Mouse (Mus musculus): ENCODE measurements around the gene Gm20767. TPM values are rescaled to one million over a fixed set of nuclear protein-coding genes. Genes with fewer than 3 reads are reported as not detected.
"Not testable (repeated sequence)": the region's sequence is repeated elsewhere in the genome, so short reads cannot be mapped to it uniquely, and the experiment has no call there.

The Gm20767 gene
- not detected in 2 replicates for polyA plus RNA-seq (2012; rRNA removed)

DNA sequence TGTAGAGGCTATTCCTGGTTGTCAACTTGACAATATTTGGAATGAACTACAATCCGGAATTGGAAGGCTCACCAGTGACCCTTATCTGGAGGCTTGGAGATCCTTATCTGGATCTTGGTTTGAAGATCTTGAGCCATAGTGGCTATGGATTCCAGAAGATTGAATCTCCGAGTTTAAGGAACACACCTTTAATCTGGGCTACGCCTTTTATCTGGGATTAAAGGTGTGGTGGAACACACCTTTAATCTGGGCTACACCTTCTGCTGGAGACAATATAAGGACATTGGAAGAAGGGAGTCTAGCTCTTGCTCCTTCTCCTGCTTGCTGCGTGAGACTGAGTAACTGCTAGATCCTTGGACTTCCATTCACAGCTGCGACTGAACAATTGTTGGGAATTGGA lies at the start of gene Gm20767:
Gm20767 (plus strand) TSS at position 301 of the 400 bp plus-strand sequence.
- not testable (repeated sequence) for H3K4me1 ChIP-seq (ENCODE audit: control insufficient read depth, insufficient read depth, insufficient read length, low read length); H3K4me3 ChIP-seq (ENCODE audit: low read depth, low read length); H3K27me3 ChIP-seq (ENCODE audit: control insufficient read depth, insufficient read depth, low read length); H3K36me3 ChIP-seq (ENCODE audit: control insufficient read depth, insufficient read depth, low read length); H3K27ac ChIP-seq (ENCODE audit: insufficient read depth, low read depth, low read length)
- WGBS: 100% methylated on average over 2 of the region's 5 CpGs

- not testable (repeated sequence) for H3K36me3 ChIP-seq (ENCODE audit: control insufficient read depth, insufficient read depth, low read length); H3K4me3 ChIP-seq (ENCODE audit: low read depth, low read length); H3K27me3 ChIP-seq (ENCODE audit: control insufficient read depth, insufficient read depth, low read length); H3K27ac ChIP-seq (ENCODE audit: insufficient read depth, low read depth, low read length); H3K4me1 ChIP-seq (ENCODE audit: control insufficient read depth, insufficient read depth, insufficient read length, low read length)
- WGBS: no CpG with 5 or more reads among the region's 13 CpGs
These were observed 47.1 kb upstream of the Gm20767 start for GRCm38 (mm10) chr13:120092950-120093349.

DNA sequence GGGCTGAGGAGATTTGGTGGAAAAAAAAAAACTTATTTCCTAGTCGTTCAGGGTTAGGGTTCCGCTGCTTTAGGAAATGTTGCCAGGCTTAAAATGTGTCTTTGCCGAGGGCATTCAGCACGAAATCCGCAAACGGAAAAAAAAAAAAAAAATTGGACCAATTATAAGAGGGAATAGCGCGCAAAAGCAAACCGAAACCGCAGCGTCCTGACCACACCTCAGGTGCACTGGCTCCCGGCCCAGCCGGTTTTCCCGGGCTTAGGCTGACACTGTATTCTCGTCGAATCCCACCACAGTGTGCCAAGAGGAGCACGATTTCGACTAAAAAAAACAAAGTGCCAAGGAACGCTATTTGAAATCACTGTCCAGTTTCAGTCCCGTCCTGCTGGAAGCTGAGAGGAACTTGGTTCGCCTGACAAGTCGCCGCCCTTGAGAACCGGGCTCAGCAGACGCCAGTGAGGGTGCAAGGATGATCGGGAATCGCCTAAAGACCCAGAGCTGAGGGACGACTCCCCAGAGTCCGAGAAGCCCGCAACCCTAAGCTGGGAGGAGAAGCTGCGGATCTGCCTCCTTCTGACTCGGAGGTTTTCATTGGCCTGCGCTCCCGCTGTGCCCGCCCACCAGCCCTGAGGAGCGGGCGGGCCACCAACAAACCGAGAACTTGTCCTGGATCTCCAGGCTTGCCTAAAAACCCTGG lies 43.7 kb upstream of the Gm20767 start:
- H3K36me3 ChIP-seq (ENCODE audit: control insufficient read depth, insufficient read depth, low read length); H3K4me1 ChIP-seq (ENCODE audit: control insufficient read depth, insufficient read depth, insufficient read length, low read length); H3K27me3 ChIP-seq (ENCODE audit: control insufficient read depth, insufficient read depth, low read length); H3K27ac ChIP-seq (ENCODE audit: insufficient read depth, low read depth, low read length): not testable (repeated sequence)
- WGBS: 1% methylated on average over 26 of the region's 38 CpGs
- peak overlapping the region; percentile 31 for H3K4me3 ChIP-seq (ENCODE audit: low read depth, low read length)

- not testable (repeated sequence) for H3K36me3 ChIP-seq (ENCODE audit: control insufficient read depth, insufficient read depth, low read length); H3K4me1 ChIP-seq (ENCODE audit: control insufficient read depth, insufficient read depth, insufficient read length, low read length); H3K27ac ChIP-seq (ENCODE audit: insufficient read depth, low read depth, low read length); H3K27me3 ChIP-seq (ENCODE audit: control insufficient read depth, insufficient read depth, low read length)
- H3K4me3 ChIP-seq (ENCODE audit: low read depth, low read length): peak overlapping the region; percentile 31; the same call in 1 of the 2 replicates
- WGBS: 2% methylated on average over 8 of the region's 13 CpGs
These were observed 43.1 kb upstream of the Gm20767 start for GRCm38 (mm10) chr13:120096938-120097256.

DNA sequence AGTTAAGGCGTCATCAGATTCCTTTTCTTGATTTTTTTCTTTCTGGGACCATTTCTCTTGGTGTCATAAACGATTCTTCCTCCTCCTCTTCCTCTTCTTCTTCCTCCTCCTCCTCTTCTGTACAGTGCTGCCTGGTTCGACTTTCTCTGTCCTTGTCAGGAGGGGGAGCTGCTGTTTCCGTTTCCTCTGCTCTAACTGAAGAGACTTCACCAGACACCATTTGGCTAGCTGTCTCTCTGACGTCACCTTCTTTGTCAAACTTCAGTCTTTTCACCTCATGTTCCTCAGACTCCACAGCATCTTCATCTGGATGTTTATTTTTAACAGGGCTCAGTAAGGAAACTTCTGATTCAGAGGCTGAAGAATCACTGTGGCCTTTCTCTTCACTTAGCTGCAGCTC lies 40.7 kb upstream of the Gm20767 start:
- no CpG with 5 or more reads among the region's 5 CpGs for WGBS
- H3K4me3 ChIP-seq (ENCODE audit: low read depth, low read length); H3K4me1 ChIP-seq (ENCODE audit: control insufficient read depth, insufficient read depth, insufficient read length, low read length); H3K27me3 ChIP-seq (ENCODE audit: control insufficient read depth, insufficient read depth, low read length); H3K36me3 ChIP-seq (ENCODE audit: control insufficient read depth, insufficient read depth, low read length); H3K27ac ChIP-seq (ENCODE audit: insufficient read depth, low read depth, low read length): not testable (repeated sequence)

DNA sequence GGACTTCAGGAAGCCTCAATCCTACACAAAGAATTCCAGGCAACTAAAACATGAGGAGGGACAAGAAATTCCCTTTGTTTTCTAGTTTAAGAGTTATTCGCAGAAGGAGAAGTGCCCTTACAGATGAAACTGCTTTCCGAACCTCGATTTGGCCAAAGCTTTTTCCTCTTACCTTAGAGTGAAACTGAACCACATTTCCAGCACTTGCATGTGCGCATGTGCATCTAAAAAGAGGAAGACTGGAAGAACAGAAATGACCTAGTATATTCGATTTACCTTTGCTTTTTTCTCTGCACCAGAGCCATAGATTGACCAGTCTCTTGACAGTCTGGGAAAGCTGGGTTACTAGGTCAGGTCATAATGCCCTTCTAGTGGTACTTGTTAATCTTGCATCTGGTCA lies 33.5 kb upstream of the Gm20767 start:
- WGBS: no CpG with 5 or more reads among the region's 5 CpGs
- H3K36me3 ChIP-seq (ENCODE audit: control insufficient read depth, insufficient read depth, low read length); H3K4me3 ChIP-seq (ENCODE audit: low read depth, low read length); H3K27me3 ChIP-seq (ENCODE audit: control insufficient read depth, insufficient read depth, low read length); H3K27ac ChIP-seq (ENCODE audit: insufficient read depth, low read depth, low read length); H3K4me1 ChIP-seq (ENCODE audit: control insufficient read depth, insufficient read depth, insufficient read length, low read length): not testable (repeated sequence)

GRCm38 (mm10) chr13:120107000-120107399 lies 33.0 kb upstream of the Gm20767 start:
- not testable (repeated sequence) for H3K27me3 ChIP-seq (ENCODE audit: control insufficient read depth, insufficient read depth, low read length); H3K27ac ChIP-seq (ENCODE audit: insufficient read depth, low read depth, low read length); H3K36me3 ChIP-seq (ENCODE audit: control insufficient read depth, insufficient read depth, low read length); H3K4me1 ChIP-seq (ENCODE audit: control insufficient read depth, insufficient read depth, insufficient read length, low read length); H3K4me3 ChIP-seq (ENCODE audit: low read depth, low read length)
- 57% methylated on average over 2 of the region's 2 CpGs for WGBS

DNA sequence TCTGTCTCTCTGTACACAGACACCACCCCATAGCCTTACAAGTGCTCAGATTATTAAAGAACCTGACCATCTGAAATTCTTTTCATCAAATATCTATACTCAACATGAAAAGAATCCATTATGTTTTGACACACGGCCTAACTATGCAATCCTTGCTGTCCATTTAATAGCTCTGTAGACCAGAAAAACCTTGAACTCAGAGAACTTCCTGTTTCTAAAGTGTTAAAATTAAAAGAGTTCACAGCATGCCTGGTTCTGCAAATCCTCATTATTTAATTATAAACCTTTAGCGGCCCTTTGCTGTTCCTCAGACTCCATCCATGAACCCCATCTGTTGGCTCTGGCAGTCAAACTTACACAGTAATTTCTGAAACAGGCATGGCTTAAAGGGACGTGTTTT lies 2.3 kb downstream of the Gm20767 start:
- not testable (repeated sequence) for H3K4me1 ChIP-seq (ENCODE audit: control insufficient read depth, insufficient read depth, insufficient read length, low read length); H3K27me3 ChIP-seq (ENCODE audit: control insufficient read depth, insufficient read depth, low read length); H3K4me3 ChIP-seq (ENCODE audit: low read depth, low read length); H3K36me3 ChIP-seq (ENCODE audit: control insufficient read depth, insufficient read depth, low read length); H3K27ac ChIP-seq (ENCODE audit: insufficient read depth, low read depth, low read length)
- WGBS: 68% methylated on average over 2 of the region's 3 CpGs

DNA sequence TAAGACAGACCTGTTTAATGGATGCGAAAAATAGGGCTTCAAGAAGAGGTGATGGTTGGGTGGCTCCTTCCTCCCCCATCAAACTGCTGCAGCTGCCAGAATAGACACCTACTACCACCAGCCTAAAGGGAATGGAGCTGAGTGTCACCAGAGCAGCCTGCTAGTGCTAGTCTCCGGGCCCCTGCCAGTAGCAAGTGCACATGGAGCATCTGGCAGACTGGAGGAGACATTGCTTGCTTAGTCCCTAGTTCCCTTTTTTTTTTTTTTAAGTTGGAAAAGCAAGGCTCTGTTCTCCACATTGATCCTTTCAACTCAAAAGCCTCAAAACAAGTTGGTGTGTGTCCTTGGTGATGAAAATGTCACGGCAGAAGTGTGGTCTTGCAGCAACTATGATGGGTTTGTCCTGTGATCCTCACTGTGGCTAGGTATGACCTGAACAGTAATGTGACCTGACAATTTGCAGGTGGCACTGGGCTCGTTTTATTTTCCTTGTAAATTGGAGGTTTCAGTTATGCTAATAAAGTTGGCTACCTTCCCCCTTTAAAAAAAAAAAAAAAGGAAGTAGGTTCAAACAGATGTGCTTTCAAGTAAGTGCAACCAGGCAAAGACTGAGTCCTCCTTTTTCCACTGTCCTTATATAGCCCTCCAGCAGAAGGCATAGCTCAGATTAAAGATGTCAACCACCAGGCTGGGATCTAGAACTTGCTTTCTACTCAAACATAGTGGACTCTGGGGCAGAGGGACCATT lies 9.8 kb downstream of the Gm20767 start:
- not testable (repeated sequence) for H3K27ac ChIP-seq (ENCODE audit: insufficient read depth, low read depth, low read length); H3K4me1 ChIP-seq (ENCODE audit: control insufficient read depth, insufficient read depth, insufficient read length, low read length); H3K27me3 ChIP-seq (ENCODE audit: control insufficient read depth, insufficient read depth, low read length); H3K4me3 ChIP-seq (ENCODE audit: low read depth, low read length); H3K36me3 ChIP-seq (ENCODE audit: control insufficient read depth, insufficient read depth, low read length)
- 55% methylated on average over 3 of the region's 4 CpGs for WGBS

- not testable (repeated sequence) for H3K36me3 ChIP-seq (ENCODE audit: control insufficient read depth, insufficient read depth, low read length); H3K4me1 ChIP-seq (ENCODE audit: control insufficient read depth, insufficient read depth, insufficient read length, low read length); H3K27me3 ChIP-seq (ENCODE audit: control insufficient read depth, insufficient read depth, low read length); H3K4me3 ChIP-seq (ENCODE audit: low read depth, low read length); H3K27ac ChIP-seq (ENCODE audit: insufficient read depth, low read depth, low read length)
- 44% methylated on average over 3 of the region's 3 CpGs for WGBS
These were observed 10.5 kb downstream of the Gm20767 start for GRCm38 (mm10) chr13:120150589-120150988.

GRCm38 (mm10) chr13:120168301-120168700 lies 28.3 kb downstream of the Gm20767 start:
- H3K27ac ChIP-seq (ENCODE audit: insufficient read depth, low read depth, low read length); H3K4me1 ChIP-seq (ENCODE audit: control insufficient read depth, insufficient read depth, insufficient read length, low read length); H3K4me3 ChIP-seq (ENCODE audit: low read depth, low read length); H3K36me3 ChIP-seq (ENCODE audit: control insufficient read depth, insufficient read depth, low read length); H3K27me3 ChIP-seq (ENCODE audit: control insufficient read depth, insufficient read depth, low read length): not testable (repeated sequence)
- WGBS: 47% methylated on average over 5 of the region's 5 CpGs

DNA sequence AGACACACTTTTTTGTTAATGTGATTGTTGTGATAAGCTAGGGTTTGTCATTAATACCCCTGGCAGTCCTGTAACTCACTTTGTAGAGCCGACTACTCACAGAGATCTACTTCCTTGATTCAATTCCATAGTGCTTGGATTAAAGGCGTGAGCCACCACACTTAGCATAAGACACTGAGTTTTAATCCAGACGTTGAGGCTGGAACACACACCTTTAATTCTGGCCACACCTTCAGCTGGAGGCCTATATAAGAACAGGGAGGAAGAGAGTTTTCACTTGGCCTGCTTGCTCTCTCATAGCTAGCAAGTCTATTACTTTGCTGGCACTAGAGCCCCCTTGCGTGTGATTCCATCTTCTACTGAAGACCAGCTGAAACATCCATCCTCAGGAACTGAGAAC lies 32.1 kb downstream of the Gm20767 start, which contains the start of gene Gm21818:
Gm21818 (plus strand) TSS at position 301 of the 400 bp plus-strand sequence.
- not testable (repeated sequence) for H3K27me3 ChIP-seq (ENCODE audit: control insufficient read depth, insufficient read depth, low read length); H3K27ac ChIP-seq (ENCODE audit: insufficient read depth, low read depth, low read length); H3K4me3 ChIP-seq (ENCODE audit: low read depth, low read length); H3K36me3 ChIP-seq (ENCODE audit: control insufficient read depth, insufficient read depth, low read length); H3K4me1 ChIP-seq (ENCODE audit: control insufficient read depth, insufficient read depth, insufficient read length, low read length)
- 73% methylated on average over 4 of the region's 4 CpGs for WGBS

Measured in small intestine, adult 2 months (tissue).